Mouse (Mus musculus) forebrain, embryonic 16.5 days (tissue): Measurements from ENCODE around the gene Thrb. TPM values are rescaled to one million over a fixed set of nuclear protein-coding genes. Genes with fewer than 3 reads are reported as not detected.
A peak's percentile ranks its signal among the peaks of the same experiment; 100 is the strongest.

Source experiments
- ATAC-seq: fragments of 200-750 bp; cut with Nextera tagmentation; 2 replicates; pipeline ENCODE4 v1.8.0; 2017; ENCODE audit warnings: mild to moderate bottlenecking, moderate library complexity
- H3K27ac ChIP-seq: fragments of 300-500 bp; sonication (generic); 2 replicates; pipeline ENCODE4 v1.5.1; 2014; ENCODE audit warnings: low read length, control low read depth
- H3K27me3 ChIP-seq: fragments of 300-500 bp; sonication (generic); replicated peaks from 2 replicates; pipeline ENCODE4 v1.6.1; 2014; ENCODE audit warnings: low read length; ENCODE audit not compliant: control insufficient read depth, insufficient read depth
- H3K36me3 ChIP-seq: fragments of 300-500 bp; sonication (generic); 2 replicates; pipeline ENCODE4 v1.6.1; 2014; ENCODE audit not compliant: control insufficient read depth, insufficient read depth
- H3K4me1 ChIP-seq: fragments of 300-500 bp; sonication (generic); replicated peaks from 2 replicates; pipeline ENCODE4 v1.6.1; 2014; ENCODE audit warnings: low read length; ENCODE audit not compliant: control insufficient read depth, insufficient read depth
- H3K4me2 ChIP-seq: fragments of 300-500 bp; sonication (generic); 2 replicates; pipeline ENCODE4 v1.6.1; 2014; ENCODE audit warnings: mild to moderate bottlenecking, low read length, control low read depth
- H3K4me3 ChIP-seq: fragments of 300-500 bp; sonication (generic); replicated peaks from 2 replicates; pipeline ENCODE4 v1.5.1; 2014; ENCODE audit warnings: mild to moderate bottlenecking, low read length, control low read depth
- H3K9ac ChIP-seq: fragments of 300-500 bp; sonication (generic); replicated peaks from 2 replicates; pipeline ENCODE4 v1.6.1; 2014; ENCODE audit warnings: low read depth, low read length, control low read depth
- H3K9me3 ChIP-seq: fragments of 300-500 bp; sonication (generic); 2 replicates; pipeline ENCODE4 v1.6.1; 2016; ENCODE audit warnings: low read length; ENCODE audit not compliant: control insufficient read depth
- WGBS: fragments of 180-500 bp; shearing (Covaris S2); extraction: QIAGEN DNeasy Blood & Tissue Kit; methylation state at CpG from one replicate; pipeline ENCODE4 v1.1.7; 2014; 5-methylcytosine and 5-hydroxymethylcytosine counted together
- polyA plus RNA-seq: library from polyadenylated mRNA; unstranded; fragments of >200 nt; fragmentation: Nextera tagmentation; extraction: Ambion mirVana; gene quantifications from 2 replicates; pipeline ENCODE4 v1.2.1, GENCODE M21; 2015

Gene Thrb
- polyA plus RNA-seq, 1 experiment from 2014 or later: 1.6 TPM

GRCm38 (mm10) chr14:17747922-17748321 lies 87.9 kb downstream of the Thrb start:
- Histone ChIP-seq H3K4me1 (peaks cover 2% of the 10 kb centered on the region), H3K27ac (no peak overlapping the region), H3K9ac (no peak overlapping the region), H3K9me3 (no peaks in the 10 kb centered on the region), H3K27me3 (no peaks in the 10 kb centered on the region), H3K4me2 (no peak overlapping the region), H3K4me3 (no peak overlapping the region), H3K36me3 (no peaks in the 10 kb centered on the region)
- ATAC-seq: no peak
- WGBS: 69% methylated on average over 3 of the region's 3 CpGs

GRCm38 (mm10) chr14:17748945-17749344 lies 88.9 kb downstream of the Thrb start:
- no peak overlapping the region for H3K4me2 ChIP-seq
- H3K9me3 ChIP-seq: no peaks in the 10 kb centered on the region
- H3K4me1 ChIP-seq: no peaks in the 10 kb centered on the region
- no peaks in the 10 kb centered on the region for H3K36me3 ChIP-seq
- no peak overlapping the region for H3K9ac ChIP-seq
- no peaks in the 10 kb centered on the region for H3K27me3 ChIP-seq
- H3K27ac ChIP-seq: no peak overlapping the region
- ATAC-seq: peak; percentile 69
- H3K4me3 ChIP-seq: no peak overlapping the region

- H3K4me1 ChIP-seq: no peaks in the 10 kb centered on the region
- no peak for ATAC-seq
- H3K36me3 ChIP-seq: no peaks in the 10 kb centered on the region
- H3K4me3 ChIP-seq: no peak overlapping the region
- no peak overlapping the region for H3K27ac ChIP-seq
- no peak overlapping the region for H3K4me2 ChIP-seq
- H3K9ac ChIP-seq: no peak overlapping the region
- no peaks in the 10 kb centered on the region for H3K27me3 ChIP-seq
- 94% methylated on average over 1 of the region's 1 CpGs for WGBS
- H3K9me3 ChIP-seq: no peaks in the 10 kb centered on the region
These were observed 91.8 kb downstream of the Thrb start for GRCm38 (mm10) chr14:17751911-17752310.

GRCm38 (mm10) chr14:17753429-17753828 lies 93.4 kb downstream of the Thrb start:
- Histone ChIP-seq H3K9me3 (no peaks in the 10 kb centered on the region), H3K4me3 (no peak overlapping the region), H3K4me2 (no peak overlapping the region), H3K27ac (no peak overlapping the region), H3K36me3 (no peaks in the 10 kb centered on the region), H3K4me1 (no peaks in the 10 kb centered on the region), H3K27me3 (no peaks in the 10 kb centered on the region), H3K9ac (no peak overlapping the region)
- WGBS: 92% methylated on average over 1 of the region's 1 CpGs
- ATAC-seq: no peak

GRCm38 (mm10) chr14:17756732-17757131 lies 96.7 kb downstream of the Thrb start:
- Histone ChIP-seq H3K36me3 (no peaks in the 10 kb centered on the region), H3K4me2 (no peak overlapping the region), H3K4me1 (no peaks in the 10 kb centered on the region), H3K4me3 (no peak overlapping the region), H3K27ac (no peak overlapping the region), H3K9me3 (no peaks in the 10 kb centered on the region), H3K27me3 (no peaks in the 10 kb centered on the region), H3K9ac (no peak overlapping the region)
- no peak for ATAC-seq

GRCm38 (mm10) chr14:17767987-17768386 lies 107.9 kb downstream of the Thrb start:
- Histone ChIP-seq H3K27ac (no peak overlapping the region), H3K36me3 (no peaks in the 10 kb centered on the region), H3K4me3 (no peak overlapping the region), H3K4me2 (no peak overlapping the region), H3K4me1 (no peaks in the 10 kb centered on the region), H3K27me3 (no peaks in the 10 kb centered on the region), H3K9me3 (no peaks in the 10 kb centered on the region), H3K9ac (no peak overlapping the region)
- WGBS: 63% methylated on average over 2 of the region's 2 CpGs
- ATAC-seq: no peak

- 78% methylated on average over 2 of the region's 2 CpGs for WGBS
- H3K36me3 ChIP-seq: no peaks in the 10 kb centered on the region
- no peak for ATAC-seq
These were observed 114.3 kb downstream of the Thrb start for GRCm38 (mm10) chr14:17774404-17774803.

GRCm38 (mm10) chr14:17781921-17782320 lies 121.9 kb downstream of the Thrb start:
- Histone ChIP-seq H3K9ac (no peak overlapping the region), H3K36me3 (no peaks in the 10 kb centered on the region), H3K4me3 (no peak overlapping the region), H3K4me1 (no peaks in the 10 kb centered on the region), H3K9me3 (no peaks in the 10 kb centered on the region), H3K27ac (no peak overlapping the region), H3K4me2 (no peak overlapping the region), H3K27me3 (no peaks in the 10 kb centered on the region)
- 68% methylated on average over 4 of the region's 4 CpGs for WGBS
- ATAC-seq: no peak

More at GRCm38 (mm10) chr14:17774404-17774803, 114.3 kb downstream of the Thrb start:
- no peak overlapping the region for H3K4me3 ChIP-seq
- H3K4me1 ChIP-seq: no peaks in the 10 kb centered on the region
- H3K4me2 ChIP-seq: no peak overlapping the region
- no peaks in the 10 kb centered on the region for H3K27me3 ChIP-seq
- H3K27ac ChIP-seq: no peak overlapping the region
- no peaks in the 10 kb centered on the region for H3K9me3 ChIP-seq
- H3K9ac ChIP-seq: no peak overlapping the region

- no peaks in the 10 kb centered on the region for H3K4me1 ChIP-seq
- WGBS: 81% methylated on average over 5 of the region's 5 CpGs
- H3K27ac ChIP-seq: no peak overlapping the region
- no peak overlapping the region for H3K4me2 ChIP-seq
- H3K36me3 ChIP-seq: no peaks in the 10 kb centered on the region
- no peak overlapping the region for H3K4me3 ChIP-seq
- no peak for ATAC-seq
- no peaks in the 10 kb centered on the region for H3K9me3 ChIP-seq
- no peak overlapping the region for H3K9ac ChIP-seq
- H3K27me3 ChIP-seq: no peaks in the 10 kb centered on the region
These were observed 124.2 kb downstream of the Thrb start for GRCm38 (mm10) chr14:17784207-17784806.

- WGBS: 56% methylated on average over 3 of the region's 3 CpGs
- Histone ChIP-seq H3K9ac (no peak overlapping the region), H3K27me3 (no peaks in the 10 kb centered on the region), H3K4me3 (no peak overlapping the region), H3K9me3 (no peaks in the 10 kb centered on the region), H3K4me1 (no peaks in the 10 kb centered on the region), H3K36me3 (no peaks in the 10 kb centered on the region), H3K27ac (no peak overlapping the region), H3K4me2 (no peak overlapping the region)
- ATAC-seq: no peak
These were observed 125.3 kb downstream of the Thrb start for GRCm38 (mm10) chr14:17785370-17785769.
